Mouse (Mus musculus) stomach, postnatal 0 days (tissue): Measurements from ENCODE around the gene Drc7.

Experiments used
- CTCF ChIP-seq: IDR thresholded peaks from 2 replicates; pipeline ENCODE4 v1.5.1; 2016; ENCODE audit warnings: antibody characterized with exemption, low read depth, mild to moderate bottlenecking, moderate library complexity
- EP300 ChIP-seq: optimal IDR thresholded peaks from 2 replicates; pipeline ENCODE3; 2016; ENCODE audit warnings: antibody characterized with exemption

GRCm38 (mm10) chr8:95041883-95042784 lies 12.8 kb upstream of the Drc7 start:
- TF ChIP-seq EP300, result no peak
- no peak for TF ChIP-seq CTCF
